Mouse (Mus musculus) monocyte, adult 2 months (primary cell): ENCODE measurements around the gene Ptpn21.

ENCODE experiments used
- DNase-seq, 2 experiments: peaks; one replicate each; pipeline ENCODE4 v3.0.0; 2022; ENCODE audit warnings: low spot score in 2 of 2, low read depth in 1 of 2

Ptpn21 gene

DNA sequence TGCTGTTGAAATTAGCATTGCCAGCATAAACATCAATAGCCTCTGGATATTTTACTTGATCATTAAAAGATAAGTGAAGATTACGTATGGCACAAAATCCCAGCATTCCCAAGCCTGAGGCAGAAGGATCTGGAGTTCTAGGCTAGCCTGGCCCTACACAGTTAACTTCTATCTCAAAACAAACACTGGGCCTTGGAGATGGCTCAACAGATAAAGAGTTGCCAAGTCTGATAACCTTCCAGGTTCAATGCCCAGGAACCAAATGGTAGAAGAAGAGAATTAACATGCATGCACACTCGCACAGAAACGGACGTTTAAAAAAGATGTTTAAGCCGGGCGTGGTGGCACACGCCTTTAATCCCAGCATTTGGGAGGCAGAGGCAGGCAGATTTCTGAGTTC, 13.0 kb downstream of the Ptpn21 start:
- DNase-seq, result no peak

DNA sequence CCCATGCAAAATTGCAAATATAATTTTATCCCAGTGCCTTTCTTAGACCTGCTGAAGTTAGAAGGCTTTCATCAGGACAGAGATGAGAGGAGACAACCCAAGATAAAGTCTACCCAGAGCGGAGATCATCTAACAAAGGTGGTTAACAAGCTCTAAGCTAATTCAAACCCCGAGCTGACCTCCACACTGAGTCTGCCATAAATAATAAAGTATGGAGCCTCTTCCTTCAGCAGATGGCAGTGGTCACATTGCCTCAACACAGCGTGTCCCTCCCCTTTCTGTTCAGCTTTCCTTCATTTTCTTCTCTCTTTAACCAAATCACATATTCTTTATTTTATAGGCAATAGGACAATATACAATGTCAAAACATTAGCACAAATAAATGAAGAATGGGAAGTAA, 16.2 kb downstream of the Ptpn21 start:
- no peak for DNase-seq

DNA sequence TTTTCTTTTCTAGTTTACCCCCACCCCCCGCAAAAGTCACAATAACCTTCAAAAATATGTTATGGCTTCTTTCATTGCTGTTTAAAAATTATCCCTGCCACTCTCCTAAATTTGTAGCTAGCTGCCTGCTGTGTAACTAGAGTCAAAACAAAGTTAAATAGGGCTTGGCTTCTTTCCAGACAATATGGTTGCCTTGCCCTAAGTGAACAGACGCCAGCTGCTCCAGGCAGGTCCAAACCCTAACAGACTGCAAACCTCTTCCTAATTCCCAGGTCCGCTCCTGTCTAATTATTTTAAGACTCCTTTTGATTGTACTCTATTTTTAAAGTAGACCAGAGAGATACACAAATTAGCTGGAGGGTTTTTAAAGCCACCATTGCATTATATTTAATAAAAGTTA, 16.6 kb downstream of the Ptpn21 start:
- no peak for DNase-seq

DNA sequence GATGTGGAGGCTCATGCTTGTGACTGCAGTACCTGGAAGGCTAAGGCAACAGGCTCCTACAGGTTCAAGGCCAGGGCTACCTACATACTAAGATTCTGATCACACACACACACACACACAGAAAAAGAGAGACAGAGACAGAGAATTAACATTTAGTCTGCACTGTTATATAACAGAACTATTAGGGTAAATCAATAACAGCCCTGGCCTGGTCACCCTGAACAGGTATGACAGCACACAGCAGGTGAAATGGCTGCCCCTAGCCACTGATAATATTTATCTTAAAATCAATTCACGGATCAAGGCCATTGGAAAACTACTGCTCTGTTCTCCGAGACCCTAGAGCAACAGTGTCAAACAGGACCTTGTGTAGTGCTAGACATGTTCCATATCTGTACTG, 21.1 kb downstream of the Ptpn21 start:
- no peak for DNase-seq

DNA sequence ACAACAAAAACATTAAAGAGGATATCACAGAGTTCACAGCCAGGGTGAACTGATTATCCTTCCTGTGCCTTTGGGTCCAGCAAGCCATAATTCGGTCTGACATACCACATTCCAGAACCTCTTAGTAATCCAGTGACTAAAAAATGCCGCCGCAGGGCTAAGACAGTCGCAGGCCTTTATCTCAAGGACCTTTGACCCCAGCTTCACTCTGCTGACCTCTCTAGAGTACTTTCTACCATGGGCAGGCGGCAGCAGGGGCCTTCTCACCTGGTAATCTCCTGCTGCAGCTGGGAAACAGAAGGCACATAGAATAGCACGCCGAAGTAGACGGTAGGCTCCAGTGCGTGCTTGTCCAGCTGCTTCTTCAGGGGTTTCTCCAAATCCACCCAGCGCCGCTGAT, 22.4 kb downstream of the Ptpn21 start:
- DNase-seq, result no peak

DNA sequence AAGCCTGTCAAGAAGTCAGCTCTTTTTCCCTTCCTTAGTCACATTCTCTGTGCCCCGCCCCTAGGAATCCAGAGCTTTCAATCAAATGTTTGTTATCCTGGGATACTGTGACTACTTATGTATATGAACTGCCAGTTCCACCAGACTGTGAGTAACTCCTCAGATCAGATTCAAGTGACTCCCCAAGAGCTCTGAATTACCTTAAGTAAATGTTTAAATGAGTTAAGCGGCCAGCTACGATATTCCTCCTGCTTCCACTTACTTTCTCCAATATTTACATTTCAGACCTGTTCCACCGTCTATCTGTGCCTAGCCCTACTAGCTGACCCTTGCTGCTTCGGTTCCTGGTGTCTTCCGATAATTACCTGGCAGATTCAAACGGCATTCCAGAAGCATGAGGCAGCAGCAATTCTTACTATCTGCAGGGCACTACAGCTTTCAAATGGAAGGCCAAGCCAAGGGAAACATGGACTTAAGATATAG, 23.5 kb downstream of the Ptpn21 start:
- DNase-seq, result no peak

DNA sequence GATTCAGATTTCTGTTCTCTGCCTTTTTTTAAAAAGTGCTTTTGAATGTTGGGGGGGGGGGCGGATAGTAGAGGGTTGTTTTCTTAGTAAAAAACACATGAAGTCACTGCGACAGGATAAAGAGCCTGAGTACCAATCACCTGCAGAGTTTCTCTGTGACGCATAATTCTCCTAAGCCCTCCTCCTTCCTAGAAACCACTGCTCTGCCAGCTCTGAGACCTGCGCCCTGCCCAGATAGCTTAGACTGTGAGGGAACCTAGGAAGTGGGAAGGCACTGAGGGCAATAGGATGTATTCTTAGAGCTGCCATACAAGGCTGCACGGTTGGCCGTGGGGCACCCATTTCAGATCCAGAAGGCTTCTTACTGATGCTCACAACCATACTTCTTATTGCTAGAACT, 24.4 kb downstream of the Ptpn21 start:
- DNase-seq, result no peak

DNA sequence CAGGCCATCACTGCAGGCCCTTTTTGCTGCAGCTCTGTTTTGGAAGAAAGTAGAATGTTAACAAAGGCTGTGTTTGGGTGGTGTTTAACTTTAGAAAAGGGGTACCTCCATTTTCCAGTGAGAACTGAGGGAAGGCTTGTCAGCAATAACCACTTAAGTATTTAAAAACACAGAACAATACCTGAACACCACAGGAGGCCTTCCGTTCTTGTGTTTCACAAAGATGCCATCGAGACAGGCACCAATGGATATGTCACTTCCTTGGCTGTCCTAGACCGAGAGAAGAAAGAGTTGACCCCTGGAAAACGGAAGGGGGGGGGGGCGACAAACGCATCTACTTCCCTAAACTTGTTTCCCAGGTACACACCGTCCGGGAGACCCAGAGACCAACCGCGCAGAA, 33.2 kb downstream of the Ptpn21 start:
- DNase-seq, result no peak

DNA sequence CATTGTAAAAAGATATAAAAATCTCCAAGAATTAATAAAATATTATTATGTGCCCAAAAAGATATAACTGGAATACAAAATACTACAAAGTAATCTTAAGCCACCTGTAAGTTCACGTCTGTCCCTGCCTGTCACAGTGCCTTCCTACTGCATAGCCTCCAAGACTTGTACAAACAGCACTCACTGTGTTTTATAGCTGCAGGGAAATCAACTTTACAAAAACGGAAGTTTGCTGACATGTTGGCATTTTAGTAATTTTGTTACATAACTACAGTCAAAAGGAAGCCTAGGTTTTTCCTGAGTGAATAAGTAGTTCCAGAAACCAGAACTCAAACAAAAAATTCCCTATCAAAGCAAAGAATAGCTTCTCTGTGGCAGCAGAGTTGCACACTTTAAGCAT, 33.7 kb downstream of the Ptpn21 start:
- DNase-seq, result no peak

DNA sequence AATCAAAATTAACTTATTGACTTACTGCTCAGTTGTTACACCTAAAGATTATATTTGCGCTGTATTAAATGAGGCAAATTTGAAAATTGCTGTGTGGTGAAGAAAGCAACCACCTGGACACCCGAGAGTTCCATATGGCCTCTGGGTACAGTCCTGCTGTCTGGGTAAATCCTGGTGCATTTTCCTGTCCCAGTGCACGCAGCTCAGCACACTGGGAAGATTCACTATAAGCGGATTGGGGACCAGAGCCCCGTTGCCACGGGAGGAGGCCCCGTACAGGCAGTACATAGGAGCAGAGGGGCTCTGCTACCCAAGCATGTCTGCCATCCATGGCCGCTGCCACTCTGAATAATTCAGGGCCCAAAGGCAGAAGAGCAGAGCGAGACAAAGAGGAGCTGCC, 35.6 kb downstream of the Ptpn21 start:
- DNase-seq, result no peak

DNA sequence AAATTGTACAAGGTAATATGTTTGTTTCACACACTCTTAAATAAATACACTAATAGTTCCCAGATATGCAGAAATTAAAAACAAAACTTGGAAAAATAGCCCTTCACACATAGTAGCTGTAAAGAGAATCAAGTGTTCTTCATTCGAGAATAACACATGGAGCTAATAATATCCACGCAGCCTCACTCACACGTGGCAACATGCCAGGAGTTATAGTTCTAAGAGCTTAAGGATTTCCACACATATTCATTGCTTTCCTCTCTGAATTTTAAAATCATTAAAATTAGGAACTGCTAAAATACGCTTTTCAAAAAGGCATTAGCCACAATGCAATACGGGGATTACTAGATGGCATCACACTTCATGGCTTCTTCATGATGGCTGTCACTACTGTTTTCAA, 40.0 kb downstream of the Ptpn21 start:
- DNase-seq, result no peak

DNA sequence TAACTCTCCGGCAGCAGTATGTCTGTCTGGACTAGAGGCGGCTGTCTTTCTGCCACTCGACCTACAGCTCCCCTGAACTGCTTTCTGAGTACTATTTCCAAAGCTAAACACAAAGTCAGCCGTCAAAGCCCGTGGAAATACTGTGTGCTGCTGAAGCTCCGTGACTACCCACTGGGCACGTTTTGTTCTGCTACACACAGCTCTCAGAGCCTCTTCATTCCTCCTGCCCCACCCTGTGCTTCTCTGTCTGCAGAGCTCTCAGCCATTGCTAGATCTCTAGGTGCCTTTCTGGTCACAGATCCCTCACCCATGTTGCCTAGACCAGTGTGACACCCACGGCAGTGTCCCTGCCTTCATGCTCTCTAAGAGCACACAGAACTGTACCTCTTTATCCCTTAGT, 47.0 kb downstream of the Ptpn21 start:
- no peak for DNase-seq

DNA sequence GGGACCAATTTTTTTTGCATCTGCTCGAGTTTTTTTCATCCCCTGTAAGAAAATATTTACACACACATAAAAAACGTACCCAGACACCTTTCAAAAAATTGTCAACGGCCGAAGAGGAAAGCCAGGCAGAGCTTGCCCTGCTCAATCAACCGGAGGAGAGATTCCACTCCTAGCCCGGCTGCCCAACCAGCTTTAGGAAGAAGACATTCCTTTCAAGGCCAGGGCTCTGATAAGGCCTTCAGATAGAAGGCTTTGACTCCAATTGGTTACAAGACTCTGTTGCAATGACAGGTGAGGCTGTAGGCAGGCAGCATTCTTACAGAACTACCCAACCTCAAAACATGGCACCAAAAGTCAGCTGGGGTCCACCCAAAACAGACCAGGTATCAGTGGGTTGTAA, 53.6 kb downstream of the Ptpn21 start:
- DNase-seq, result no peak

DNA sequence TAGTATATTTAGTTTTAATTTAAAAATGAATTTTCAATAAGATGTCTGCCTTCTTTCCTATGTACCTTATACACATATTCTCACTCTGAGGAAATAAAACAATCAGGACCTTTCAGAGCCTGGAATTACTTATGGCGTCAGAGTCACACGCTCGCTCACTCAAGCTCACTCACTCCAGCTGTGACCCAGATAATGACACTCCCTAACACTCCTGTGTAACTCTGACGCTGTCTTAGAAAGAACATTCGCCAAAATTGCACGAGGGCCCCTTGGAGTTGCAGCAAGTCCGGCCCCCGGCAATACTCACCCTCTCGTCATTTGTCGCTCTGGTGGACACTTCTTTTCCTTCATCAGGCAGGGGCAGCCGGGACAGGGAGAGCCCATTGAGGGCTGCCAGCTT, 54.0 kb downstream of the Ptpn21 start:
- no peak for DNase-seq

DNA sequence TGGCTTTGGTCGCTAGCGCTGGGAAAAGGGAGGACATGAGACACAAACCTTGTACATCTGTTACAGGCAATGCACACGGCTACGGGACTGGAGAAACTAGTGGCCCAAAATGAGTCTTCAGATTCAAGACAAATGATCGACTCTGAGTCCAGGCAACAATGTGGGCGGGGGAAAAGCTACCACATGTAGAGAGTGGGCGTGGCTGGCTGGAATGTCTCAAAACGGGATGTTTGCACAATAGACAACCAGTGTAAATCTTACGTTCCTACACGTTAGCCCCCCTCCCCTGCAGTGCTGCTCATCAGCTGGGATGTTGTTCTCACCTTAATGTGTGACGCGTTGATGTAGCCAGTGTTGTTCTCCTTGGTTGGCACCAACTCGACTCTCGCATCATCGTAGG, 55.0 kb downstream of the Ptpn21 start:
- DNase-seq, result no peak

DNA sequence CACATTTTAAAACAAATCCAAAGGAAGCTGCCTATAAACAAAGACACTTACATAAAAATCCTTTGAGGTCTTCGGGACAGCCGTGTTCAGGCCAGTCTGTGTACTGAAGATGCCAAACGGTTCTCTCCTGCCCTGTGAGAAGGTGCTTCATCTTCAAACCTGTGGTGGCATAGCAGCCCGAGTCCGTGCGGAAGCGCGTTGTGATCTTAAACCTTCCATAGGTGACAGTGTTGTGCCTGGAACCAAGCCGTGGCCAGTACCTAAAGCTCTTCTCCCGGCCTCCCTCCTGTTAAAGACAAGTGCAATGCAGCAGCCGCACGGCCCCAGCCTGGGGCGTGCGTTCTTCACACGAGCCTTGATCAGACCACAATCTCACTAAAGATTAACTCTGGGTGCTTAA, 57.3 kb downstream of the Ptpn21 start:
- DNase-seq, result no peak

DNA sequence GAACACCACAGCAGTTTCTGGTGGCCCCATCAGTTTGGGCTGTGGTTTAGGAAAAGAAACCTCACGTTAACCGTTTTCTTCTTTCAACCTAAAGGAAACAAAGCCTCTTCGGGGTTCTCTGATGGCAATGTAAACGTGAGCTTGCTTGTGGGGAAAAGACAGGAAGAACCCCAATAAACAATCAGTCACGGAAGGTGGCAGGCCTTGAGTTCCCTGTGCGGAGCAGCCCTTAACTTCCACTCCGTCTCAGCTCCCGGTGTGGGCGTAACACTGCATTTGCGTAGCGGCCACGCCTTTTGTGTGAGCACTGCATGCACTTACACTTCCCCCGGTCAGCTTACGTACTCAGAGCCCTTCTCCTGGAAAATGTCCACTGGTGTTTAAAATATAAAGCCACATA, 59.9 kb downstream of the Ptpn21 start:
- DNase-seq, result no peak

DNA sequence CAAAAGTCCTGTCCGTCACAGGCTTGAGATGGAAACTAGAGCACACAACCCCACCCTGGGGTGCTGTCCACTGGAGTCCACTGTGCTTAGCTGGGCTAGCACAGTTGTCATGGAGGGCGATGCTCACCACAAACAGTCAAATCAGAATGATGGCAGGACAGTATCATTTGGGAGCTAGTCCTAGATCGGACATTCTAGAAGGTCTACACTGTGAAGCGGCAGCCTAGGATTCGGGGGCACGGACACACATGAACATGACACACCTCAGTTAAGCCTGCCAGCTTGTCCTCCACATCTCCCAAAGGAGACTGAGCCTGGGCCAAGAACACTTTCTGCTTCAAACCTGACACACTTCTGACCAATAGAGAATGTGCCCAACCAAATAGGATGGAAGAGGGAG, 60.3 kb downstream of the Ptpn21 start:
- DNase-seq, result no peak

DNA sequence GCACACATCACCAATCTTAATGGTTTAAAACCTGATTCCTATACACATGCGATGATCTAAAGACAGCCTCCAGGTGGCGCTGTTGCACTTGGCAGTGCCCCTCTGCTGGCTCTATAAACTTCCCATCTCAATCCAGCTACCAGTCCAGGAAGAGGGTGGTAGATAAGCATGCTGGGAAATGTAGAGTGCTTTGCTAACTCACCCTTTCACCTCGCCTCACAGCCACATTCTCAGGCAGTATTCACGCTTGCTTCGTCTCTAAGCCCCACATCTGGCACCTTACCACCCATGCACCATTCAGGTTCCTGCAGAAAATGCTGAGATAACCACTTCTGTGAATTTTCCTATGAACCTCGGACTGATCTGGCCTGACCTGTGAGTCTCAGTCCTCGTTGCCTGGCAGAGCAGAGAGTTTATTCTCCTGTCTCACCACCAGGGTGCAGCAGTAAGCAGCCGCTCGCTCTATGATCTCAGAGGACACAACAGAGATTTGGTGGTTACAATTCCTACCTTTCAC, 62.5 kb downstream of the Ptpn21 start:
- peak; percentile 20 to 25 for DNase-seq

DNA sequence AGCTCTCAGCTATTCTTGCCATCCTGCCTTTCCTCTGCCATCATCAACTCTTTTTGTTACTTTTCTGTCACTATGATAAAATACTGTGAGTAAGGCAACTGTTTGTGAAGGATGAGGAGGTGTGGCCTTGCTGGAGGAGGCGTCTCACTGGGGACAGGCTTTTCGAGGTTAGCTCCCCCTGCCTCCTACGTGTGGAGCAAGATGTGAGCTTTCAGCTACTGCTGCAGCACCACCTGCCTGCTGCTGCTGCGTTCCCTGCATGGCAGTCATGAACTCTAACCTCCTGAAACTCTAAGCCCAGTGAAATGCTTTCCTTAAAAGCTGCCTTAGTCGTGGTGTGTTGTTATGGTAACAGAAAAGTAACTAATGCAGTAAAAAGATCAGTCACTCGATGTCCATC, 63.3 kb downstream of the Ptpn21 start:
- no peak for DNase-seq

DNA sequence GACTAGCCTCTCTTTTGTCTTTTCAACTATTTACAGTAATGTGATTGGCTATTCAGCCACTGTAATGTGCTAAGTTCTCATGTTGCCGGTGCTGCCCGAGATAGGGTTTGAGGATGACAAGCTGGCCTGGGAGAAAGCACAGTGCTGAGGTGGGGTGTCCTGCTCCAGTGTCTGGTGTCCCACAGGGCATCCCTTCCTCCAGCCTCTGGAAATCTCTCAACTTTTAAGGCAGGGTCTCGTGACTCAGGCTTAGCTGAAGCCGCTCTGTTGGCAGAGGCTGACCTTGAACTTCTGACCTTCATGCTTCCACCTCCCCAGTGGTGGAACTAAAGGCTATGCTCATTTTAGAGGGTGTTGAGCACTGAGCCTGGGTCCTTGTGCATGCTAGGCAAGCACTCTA, 66.8 kb downstream of the Ptpn21 start:
- no peak for DNase-seq

DNA sequence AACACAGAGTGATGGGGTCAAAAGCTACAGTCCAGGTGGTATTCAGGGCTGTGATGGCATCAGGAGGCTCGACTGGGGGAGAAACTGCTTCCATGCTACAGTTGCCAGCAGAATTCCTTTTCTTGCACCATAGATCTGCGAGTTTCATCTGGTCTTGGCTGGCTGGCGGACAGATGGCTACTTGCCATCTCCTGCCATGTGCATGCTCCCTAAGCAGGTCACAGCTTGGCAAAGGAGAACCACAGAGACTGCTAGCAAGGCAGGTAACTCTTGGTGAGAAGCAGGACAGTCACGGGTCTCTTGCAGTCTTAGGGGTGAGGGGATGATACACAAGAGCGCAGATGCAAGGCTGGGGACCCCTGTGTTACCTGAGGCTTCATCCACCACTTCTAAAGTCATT, 67.3 kb downstream of the Ptpn21 start:
- no peak for DNase-seq

DNA sequence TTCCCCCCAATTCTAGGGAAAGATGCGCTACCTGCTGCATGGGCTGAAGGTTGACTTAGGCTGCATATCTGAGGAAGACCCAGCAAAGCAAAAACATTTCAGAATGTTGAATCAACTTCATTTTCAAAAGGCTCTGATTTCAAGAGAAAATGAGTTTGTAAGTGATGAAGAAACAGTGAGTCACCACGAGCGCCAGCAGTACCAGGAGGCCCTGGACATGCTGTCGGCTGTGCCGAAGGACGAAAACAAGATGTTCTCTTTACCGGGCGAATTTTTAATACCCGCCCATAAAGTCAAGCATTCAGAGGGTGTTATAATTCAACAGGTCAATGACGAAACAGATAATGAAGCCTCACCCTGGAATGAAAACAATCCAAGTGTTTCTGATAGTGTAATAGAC, 68.1 kb downstream of the Ptpn21 start:
- DNase-seq, result no peak
